Mouse (Mus musculus): Measurements from ENCODE around the gene Olfr366.
"Not testable (repeated sequence)": the region's sequence is repeated elsewhere in the genome, so short reads cannot be mapped to it uniquely, and the experiment has no call there.

Gene Olfr366

GRCm38 (mm10) chr2:37211274-37211673 lies at the start of gene Olfr366:
Gene Olfr366 (plus strand): TSS chr2:37211574.
- DNase-seq: no peak

DNA sequence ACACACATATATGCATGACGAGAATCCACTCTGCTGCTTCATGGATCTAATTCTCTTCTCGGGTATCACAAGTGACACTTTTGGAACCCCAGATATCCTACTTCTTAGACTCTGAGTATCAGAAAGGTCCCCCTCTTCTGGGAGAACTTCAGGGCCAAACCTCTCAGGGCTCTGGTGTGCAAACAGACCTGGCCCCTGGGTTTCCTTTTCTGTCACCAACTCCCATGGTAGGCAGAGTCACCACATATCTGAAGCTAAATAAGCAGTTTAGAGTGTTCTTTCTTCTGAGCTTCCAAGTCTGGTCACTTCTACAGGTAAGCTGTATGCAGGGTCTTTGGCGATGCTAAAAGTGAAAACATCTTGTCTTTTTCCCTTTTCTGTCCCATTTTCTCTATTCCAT lies 23.5 kb upstream of the Olfr366 start, which contains the start of gene Olfr365:
Gene Olfr365 (plus strand): TSS at position 301 of the 400 bp plus-strand sequence.
- no peak for DNase-seq

DNA sequence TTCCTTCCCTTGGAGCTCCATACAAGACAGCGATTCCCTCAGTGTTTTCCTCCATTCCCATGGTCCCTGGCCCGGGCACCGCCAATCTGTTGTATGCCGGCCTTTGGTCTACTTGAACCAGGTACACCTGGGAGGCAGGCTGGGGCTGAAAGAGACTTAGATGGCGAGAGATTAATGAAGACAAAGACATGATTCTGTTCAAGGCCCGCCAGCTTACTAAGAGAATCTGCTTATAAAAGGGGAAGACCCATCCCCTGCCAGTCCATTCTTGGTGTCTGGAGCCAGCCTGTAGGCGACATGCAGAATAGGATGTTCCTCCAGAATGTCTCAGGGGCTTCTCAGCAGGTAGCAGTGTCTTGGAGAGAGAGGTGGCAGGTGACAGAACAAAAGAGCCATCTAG lies 50.4 kb downstream of the Olfr366 start:
- not testable (repeated sequence) for DNase-seq
